Mouse (Mus musculus) heart, adult 2 months (tissue): Measurements from ENCODE around the gene Hist1h1e.

ENCODE experiments used
- CTCF ChIP-seq: fragments of 200-600 bp; IDR thresholded peaks from 2 replicates; pipeline ENCODE4 v1.8.1; 2022; ENCODE audit warnings: antibody characterized with exemption, mild to moderate bottlenecking, moderate library complexity
- EP300 ChIP-seq: fragments of 200-500 bp; IDR thresholded peaks from 2 replicates; pipeline ENCODE4 v1.6.1; 2011; ENCODE audit warnings: low read depth, low read length, control low read depth; ENCODE audit not compliant: insufficient read depth

- TF ChIP-seq CTCF (peak; percentile 96), EP300 (0 out of 2 replicates have a peak, but pooled peaks have one; percentile 44)
Measured at GRCm38 (mm10) chr13:23597957-23598356, 24.4 kb downstream of the Hist1h1e start.
